Mouse (Mus musculus) erythroblast, embryonic 14.5 days (primary cell): Measurements from ENCODE around the gene Mboat1. TPM values are rescaled to one million over a fixed set of nuclear protein-coding genes. Genes with fewer than 3 reads are reported as not detected.

Source experiments
- H3K27me3 ChIP-seq: 2 replicates; pipeline ENCODE4 v1.6.1; 2012; ENCODE audit warnings: inconsistent platforms; ENCODE audit not compliant: control insufficient read depth
- H3K36me3 ChIP-seq: 2 replicates; pipeline ENCODE4 v1.6.1; 2012; ENCODE audit warnings: mild to moderate bottlenecking, inconsistent platforms; ENCODE audit not compliant: control insufficient read depth
- H3K4me1 ChIP-seq: 2 replicates; pipeline ENCODE4 v1.6.1; 2012; ENCODE audit warnings: inconsistent platforms; ENCODE audit not compliant: control insufficient read depth
- H3K4me3 ChIP-seq: replicated peaks from 2 replicates; pipeline ENCODE3; 2012; ENCODE audit warnings: moderate library complexity, mild to moderate bottlenecking, inconsistent platforms
- H3K9me3 ChIP-seq: 2 replicates; pipeline ENCODE4 v1.6.1; 2012; ENCODE audit warnings: low read length, inconsistent platforms, mixed read lengths; ENCODE audit not compliant: control insufficient read depth
- GATA1 ChIP-seq: IDR thresholded peaks from 2 replicates; pipeline ENCODE4 v1.6.1; 2012; ENCODE audit warnings: low read length, inconsistent platforms, mixed read lengths
- TAL1 ChIP-seq: IDR thresholded peaks from 3 replicates; pipeline ENCODE4 v1.6.1; 2012; ENCODE audit warnings: low read length, inconsistent platforms, mixed read lengths
- polyA plus RNA-seq: library from polyadenylated mRNA; stranded (reverse); fragments of >175 nt; gene quantifications from 2 replicates; pipeline ENCODE4 v1.2.3, GENCODE M21; 2012

The Mboat1 gene
- polyA plus RNA-seq, 1 experiment = not detected

DNA sequence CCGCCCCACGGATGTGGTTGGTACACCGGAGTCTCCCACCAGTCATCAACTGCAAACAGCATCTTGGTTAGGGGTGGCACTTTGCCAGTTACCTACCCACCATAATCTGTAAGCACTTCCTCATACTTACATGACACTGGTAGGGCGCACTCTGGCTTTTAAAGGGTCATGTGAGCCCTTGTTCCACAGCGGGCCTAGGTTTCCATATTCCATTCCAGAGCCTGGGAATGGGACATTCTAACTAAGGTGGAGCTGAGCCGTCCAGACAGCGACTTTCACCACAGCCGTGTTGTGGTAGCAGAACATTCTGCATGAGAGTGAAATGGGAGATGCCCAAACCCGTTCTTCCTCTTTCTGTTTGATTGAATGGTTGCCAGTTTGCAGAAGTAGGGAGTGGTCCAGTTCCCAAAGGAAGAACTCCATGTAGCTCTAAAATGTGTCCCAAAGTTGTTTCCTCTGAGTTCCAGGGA, 61.8 kb downstream of the Mboat1 start:
- H3K9me3 ChIP-seq = no peaks in the 10 kb centered on the region
- H3K4me1 ChIP-seq = no peaks in the 10 kb centered on the region
- TF ChIP-seq GATA1 (no peak), TAL1 (no peak)
- H3K36me3 ChIP-seq = no peaks in the 10 kb centered on the region
- H3K4me3 ChIP-seq = no peak overlapping the region
- H3K27me3 ChIP-seq = no peaks in the 10 kb centered on the region

- no peaks in the 10 kb centered on the region for H3K27me3 ChIP-seq
- H3K4me1 ChIP-seq = no peaks in the 10 kb centered on the region
- H3K9me3 ChIP-seq = no peaks in the 10 kb centered on the region
- H3K4me3 ChIP-seq = no peak overlapping the region
- TF ChIP-seq TAL1 (no peak), GATA1 (no peak)
- no peaks in the 10 kb centered on the region for H3K36me3 ChIP-seq
These were observed 63.5 kb downstream of the Mboat1 start for GRCm38 (mm10) chr13:30199821-30200220.

GRCm38 (mm10) chr13:30200737-30201136, 64.4 kb downstream of the Mboat1 start:
- H3K36me3 ChIP-seq = no peaks in the 10 kb centered on the region
- no peak overlapping the region for H3K4me3 ChIP-seq
- H3K27me3 ChIP-seq = no peaks in the 10 kb centered on the region
- no peak for TF ChIP-seq TAL1
- TF ChIP-seq GATA1 = no peak
- no peaks in the 10 kb centered on the region for H3K4me1 ChIP-seq
- H3K9me3 ChIP-seq = no peaks in the 10 kb centered on the region

- Histone ChIP-seq H3K4me3 (no peak overlapping the region), H3K4me1 (no peaks in the 10 kb centered on the region), H3K36me3 (no peaks in the 10 kb centered on the region), H3K9me3 (no peaks in the 10 kb centered on the region), H3K27me3 (no peaks in the 10 kb centered on the region)
- no peak for TF ChIP-seq GATA1
- TF ChIP-seq TAL1 = no peak
These were observed 66.7 kb downstream of the Mboat1 start for GRCm38 (mm10) chr13:30203018-30203417.

DNA sequence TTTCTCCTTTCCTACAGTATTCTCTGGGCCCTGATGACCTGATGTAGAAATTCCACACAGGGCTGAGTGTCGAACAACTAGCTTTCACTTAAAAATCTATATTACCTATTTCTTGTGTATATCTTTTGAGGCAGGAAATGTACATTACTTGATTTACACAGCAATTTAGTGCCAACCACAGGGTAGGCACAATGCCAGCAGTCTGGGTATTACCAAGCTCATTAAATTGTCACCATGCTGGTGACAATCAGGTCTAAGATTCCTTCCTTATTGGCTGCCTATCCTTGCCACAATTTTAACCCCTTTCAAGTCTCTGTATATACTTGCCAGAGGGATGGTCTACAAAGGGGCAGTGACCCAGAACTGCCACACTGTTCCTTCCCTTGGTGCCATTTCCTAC, 71.9 kb downstream of the Mboat1 start:
- TF ChIP-seq TAL1 = no peak
- TF ChIP-seq GATA1 = no peak

DNA sequence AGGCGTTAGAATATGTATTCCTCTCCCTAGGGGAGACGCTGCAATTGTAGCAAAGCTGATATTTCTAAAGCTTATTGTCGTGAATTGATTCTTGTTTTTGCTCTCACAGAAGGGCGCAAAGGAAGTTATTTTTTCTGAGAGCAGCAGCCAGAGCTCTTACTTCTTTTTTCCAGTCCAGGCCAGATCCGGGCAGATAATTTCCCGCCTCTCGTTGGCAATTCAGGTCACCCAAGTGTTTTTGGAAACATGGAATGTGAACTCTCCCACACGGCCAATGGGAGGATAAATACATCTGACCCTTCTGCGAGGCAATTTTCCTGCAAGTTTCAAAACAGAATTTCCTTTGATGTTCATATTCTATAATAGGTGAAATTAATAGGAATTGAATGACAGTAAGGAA, 77.0 kb downstream of the Mboat1 start:
- Histone ChIP-seq H3K4me1 (no peaks in the 10 kb centered on the region), H3K9me3 (no peaks in the 10 kb centered on the region), H3K4me3 (no peak overlapping the region), H3K27me3 (no peaks in the 10 kb centered on the region), H3K36me3 (no peaks in the 10 kb centered on the region)
- TF ChIP-seq TAL1 (no peak), GATA1 (no peak)

More for the DNA sequence above, 71.9 kb downstream of the Mboat1 start:
- Histone ChIP-seq H3K36me3 (no peaks in the 10 kb centered on the region), H3K4me1 (no peaks in the 10 kb centered on the region), H3K27me3 (no peaks in the 10 kb centered on the region), H3K4me3 (no peak overlapping the region), H3K9me3 (no peaks in the 10 kb centered on the region)

DNA sequence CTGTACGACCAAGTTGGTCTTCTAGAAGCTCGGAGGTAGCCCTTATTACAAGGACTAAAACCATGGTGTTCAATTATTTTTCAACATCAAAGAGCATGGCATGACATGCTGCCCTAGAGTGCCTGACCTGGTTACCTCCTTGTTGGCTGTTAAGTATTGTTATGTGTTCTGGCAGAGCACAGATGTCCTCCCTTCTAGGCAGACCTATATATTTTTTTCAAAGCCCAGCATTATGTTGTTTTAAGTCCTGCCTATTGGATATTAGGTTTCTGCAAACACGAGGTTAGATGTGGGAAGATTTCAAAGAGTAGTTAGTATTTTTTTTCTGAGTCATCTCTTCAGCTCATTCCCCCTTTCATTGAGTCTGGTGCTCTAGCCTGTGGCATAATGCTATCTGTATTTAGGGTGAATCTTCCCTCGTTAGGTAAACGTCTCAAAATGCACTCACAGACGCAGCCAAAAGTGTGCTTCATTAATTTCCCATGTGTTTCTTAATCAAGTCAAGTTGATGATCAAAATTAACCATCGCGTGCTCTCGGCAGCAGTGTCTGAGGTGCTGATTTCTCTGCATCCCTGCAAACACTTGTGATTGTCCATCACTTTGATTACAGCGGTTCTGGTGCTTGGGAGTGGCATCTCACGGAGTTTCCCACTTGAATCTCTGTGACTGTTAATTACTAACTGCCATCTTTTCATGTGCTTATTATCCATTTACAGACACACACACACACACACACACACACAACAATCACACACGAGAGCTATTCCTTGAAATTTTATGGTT, 81.5 kb downstream of the Mboat1 start:
- H3K27me3 ChIP-seq = no peaks in the 10 kb centered on the region
- H3K36me3 ChIP-seq = no peaks in the 10 kb centered on the region
- H3K9me3 ChIP-seq = no peaks in the 10 kb centered on the region
- H3K4me3 ChIP-seq = no peak overlapping the region
- no peak for TF ChIP-seq TAL1
- TF ChIP-seq GATA1 = no peak
- no peaks in the 10 kb centered on the region for H3K4me1 ChIP-seq

DNA sequence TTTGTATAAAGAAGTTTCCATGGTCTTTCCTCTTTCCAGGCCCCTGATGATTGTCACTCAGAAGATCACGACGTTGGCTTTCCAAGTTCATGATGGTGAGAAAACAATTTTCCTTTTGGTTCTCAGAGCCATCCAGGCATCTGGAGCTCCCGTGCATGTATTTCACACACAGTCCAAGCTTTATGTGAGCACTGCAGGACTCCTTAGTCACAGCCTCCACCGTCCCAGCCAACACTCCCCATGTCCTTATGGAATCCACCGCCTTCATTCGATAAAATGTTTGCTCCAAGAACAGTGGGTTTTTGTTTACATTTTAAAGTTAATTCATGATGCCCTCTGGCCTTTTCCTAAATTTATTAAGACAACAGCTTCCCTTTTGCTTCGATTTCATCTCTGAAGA, 83.3 kb downstream of the Mboat1 start:
- H3K9me3 ChIP-seq = no peaks in the 10 kb centered on the region
- no peaks in the 10 kb centered on the region for H3K27me3 ChIP-seq
- TF ChIP-seq TAL1 = no peak
- TF ChIP-seq GATA1 = no peak
- H3K4me1 ChIP-seq = no peaks in the 10 kb centered on the region
- no peak overlapping the region for H3K4me3 ChIP-seq
- no peaks in the 10 kb centered on the region for H3K36me3 ChIP-seq

- Histone ChIP-seq H3K36me3 (no peaks in the 10 kb centered on the region), H3K9me3 (no peaks in the 10 kb centered on the region), H3K4me3 (no peak overlapping the region), H3K4me1 (no peaks in the 10 kb centered on the region), H3K27me3 (no peaks in the 10 kb centered on the region)
- no peak for TF ChIP-seq TAL1
- TF ChIP-seq GATA1 = no peak
These were observed 85.0 kb downstream of the Mboat1 start for GRCm38 (mm10) chr13:30221316-30221715.

GRCm38 (mm10) chr13:30224114-30224513, 87.8 kb downstream of the Mboat1 start:
- no peak for TF ChIP-seq GATA1
- TF ChIP-seq TAL1 = no peak
- H3K9me3 ChIP-seq = no peaks in the 10 kb centered on the region
- H3K4me1 ChIP-seq = no peaks in the 10 kb centered on the region
- no peaks in the 10 kb centered on the region for H3K27me3 ChIP-seq
- no peak overlapping the region for H3K4me3 ChIP-seq
- H3K36me3 ChIP-seq = no peaks in the 10 kb centered on the region
